Mouse (Mus musculus): ENCODE measurements around the gene C8g. TPM values are rescaled to one million over a fixed set of nuclear protein-coding genes. Genes with fewer than 3 reads are reported as not detected.
A peak's percentile ranks its signal among the peaks of the same experiment; 100 is the strongest.

The C8g gene
- polyA plus RNA-seq, 1 experiment from 2014 or later, result 5.8 TPM

DNA sequence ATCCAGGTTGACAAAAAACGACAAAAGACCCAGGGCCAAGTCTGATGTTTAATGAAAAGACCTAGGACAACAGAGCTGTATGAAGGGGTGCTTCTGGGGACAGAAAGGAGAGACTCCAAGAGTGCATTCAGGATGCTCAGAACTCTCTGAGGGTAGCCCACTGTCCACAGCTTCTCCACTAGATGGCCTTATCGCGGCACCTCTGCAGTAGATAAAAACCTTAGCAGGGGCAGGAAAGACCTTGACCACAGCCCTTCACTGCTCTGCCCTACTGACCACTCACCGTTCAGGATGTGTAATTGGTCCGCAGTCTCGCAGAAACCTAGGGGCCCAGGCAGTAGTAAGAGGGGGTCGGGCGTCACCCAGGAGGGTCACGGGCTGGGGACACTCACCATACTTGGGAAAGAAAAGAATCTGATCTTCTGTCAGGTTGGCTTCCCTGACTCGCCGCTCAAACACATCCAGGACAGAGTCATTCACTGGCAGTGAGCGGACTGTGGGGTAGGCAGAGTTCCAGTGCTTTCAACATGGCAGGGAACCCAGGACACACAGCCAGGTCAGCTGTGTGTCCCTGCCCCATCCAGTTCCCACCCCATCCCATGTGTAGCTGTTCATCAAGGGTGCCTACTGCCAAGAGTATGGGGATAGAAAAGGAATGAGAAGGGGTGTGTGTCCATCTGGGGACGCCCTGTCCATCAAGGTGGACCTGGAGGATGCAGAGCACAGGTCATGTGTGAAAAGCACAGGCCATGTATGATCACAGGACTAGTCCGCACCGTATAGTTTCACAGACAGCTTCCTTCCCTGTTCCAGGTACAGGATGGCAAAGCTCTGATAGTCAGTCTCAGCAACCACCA is 2.7 kb downstream of the C8g start:
- no peak for ATAC-seq (ENCODE audit: insufficient number of reproducible peaks, insufficient read depth, low FRiP score, low TSS enrichment, low read depth)

GRCm38 (mm10) chr2:25497846-25498575 is 3.5 kb downstream of the C8g start:
- no peaks in the 10 kb centered on the region for H3K27me3 ChIP-seq
- 49% methylated on average over 6 of the region's 6 CpGs for WGBS
- no peaks in the 10 kb centered on the region for H3K9me3 ChIP-seq
- H3K4me1 ChIP-seq, result peaks cover 21% of the 10 kb centered on the region
- H3K9ac ChIP-seq, result 0 out of 2 replicates have a peak overlapping the region, but pooled peaks have one; percentile 21
- no peak overlapping the region for H3K4me3 ChIP-seq
- no peak overlapping the region for H3K27ac ChIP-seq
- H3K4me2 ChIP-seq, result no peak overlapping the region
- ATAC-seq (ENCODE audit: insufficient number of reproducible peaks, insufficient read depth, low FRiP score, low TSS enrichment, low read depth), result no peak
- H3K36me3 ChIP-seq, result peaks cover 3% of the 10 kb centered on the region

More for the DNA sequence above, 2.7 kb downstream of the C8g start:
- Histone ChIP-seq H3K27ac (no peak overlapping the region), H3K9me3 (no peaks in the 10 kb centered on the region), H3K9ac (no peak overlapping the region), H3K27me3 (no peaks in the 10 kb centered on the region), H3K4me3 (no peak overlapping the region), H3K36me3 (peaks cover 12% of the 10 kb centered on the region), H3K4me1 (peaks cover 21% of the 10 kb centered on the region), H3K4me2 (no peak overlapping the region)
- WGBS, result 62% methylated on average over 15 of the region's 15 CpGs

GRCm38 (mm10) chr2:25496462-25496861 is 5.1 kb downstream of the C8g start:
- H3K27ac ChIP-seq, result no peak overlapping the region
- no peak overlapping the region for H3K4me3 ChIP-seq
- no peak overlapping the region for H3K9ac ChIP-seq
- H3K9me3 ChIP-seq, result no peaks in the 10 kb centered on the region
- no peak for ATAC-seq (ENCODE audit: insufficient number of reproducible peaks, insufficient read depth, low FRiP score, low TSS enrichment, low read depth)
- no peaks in the 10 kb centered on the region for H3K27me3 ChIP-seq
- peaks cover 12% of the 10 kb centered on the region for H3K4me1 ChIP-seq
- no peak overlapping the region for H3K4me2 ChIP-seq
- no peaks in the 10 kb centered on the region for H3K36me3 ChIP-seq
- 39% methylated on average over 4 of the region's 4 CpGs for WGBS

DNA sequence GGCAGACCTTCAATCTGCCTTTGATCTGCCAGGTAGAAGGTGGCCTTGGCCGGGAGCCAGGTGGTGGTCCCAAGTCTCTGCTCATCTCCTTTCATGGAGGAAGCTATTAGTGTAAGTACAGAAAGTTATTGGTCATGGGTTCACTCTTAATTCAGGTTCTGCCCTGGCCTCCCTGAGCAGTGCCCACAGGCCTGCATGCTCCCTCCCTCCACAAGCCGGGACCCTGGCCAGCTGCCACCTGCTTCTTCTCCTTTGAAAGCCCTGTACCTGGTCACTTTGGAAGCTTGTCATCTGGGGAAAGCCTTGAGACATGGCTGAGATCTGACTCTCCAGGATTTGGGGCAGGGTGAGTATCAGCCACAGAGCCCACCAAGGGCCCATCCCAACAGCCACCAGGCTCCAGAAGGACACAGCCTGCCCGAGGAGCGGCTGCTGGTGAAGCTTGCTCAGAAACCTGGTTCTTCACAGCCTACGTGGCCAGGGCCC is 8.0 kb downstream of the C8g start, which contains the start of gene Lcn12:
TSS of gene Lcn12 (minus strand) at position 436 of the 486 bp plus-strand sequence.
- 85% methylated on average over 5 of the region's 5 CpGs for WGBS
- Histone ChIP-seq H3K4me1 (0 out of 2 replicates have a peak, but pooled peaks cover 6% of the 10 kb centered on the region), H3K27ac (no peak within 1 kb of the TSS), H3K9ac (no peak within 1 kb of the TSS), H3K36me3 (no peaks in the 10 kb centered on the region), H3K4me2 (no peak within 1 kb of the TSS), H3K4me3 (no peak within 1 kb of the TSS), H3K9me3 (no peaks in the 10 kb centered on the region), H3K27me3 (no peaks in the 10 kb centered on the region)
- no peak for ATAC-seq (ENCODE audit: insufficient number of reproducible peaks, insufficient read depth, low FRiP score, low TSS enrichment, low read depth)

DNA sequence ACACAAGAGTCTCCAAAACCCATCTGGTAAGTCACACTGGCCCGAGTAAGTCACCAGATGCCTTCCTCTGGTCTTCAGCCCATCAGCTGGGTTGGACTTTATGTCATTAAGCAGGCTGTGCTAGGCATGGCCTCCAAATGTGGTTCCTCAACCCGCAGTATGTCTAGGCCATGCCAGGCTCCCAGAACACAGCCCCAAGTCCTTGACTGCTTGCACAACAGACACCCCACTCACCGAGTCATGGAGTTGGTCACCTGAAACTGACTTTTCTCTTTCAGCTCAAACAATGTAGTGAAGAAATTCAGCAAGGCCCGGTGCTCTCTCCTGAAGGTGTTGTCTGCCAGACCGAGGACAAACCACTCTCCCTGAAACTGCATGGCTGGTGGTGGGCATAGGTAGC is 8.5 kb downstream of the C8g start:
- no peak for ATAC-seq (ENCODE audit: insufficient number of reproducible peaks, insufficient read depth, low FRiP score, low TSS enrichment, low read depth)
- no peaks in the 10 kb centered on the region for H3K36me3 ChIP-seq
- H3K9me3 ChIP-seq, result no peaks in the 10 kb centered on the region
- H3K9ac ChIP-seq, result no peak overlapping the region
- no peaks in the 10 kb centered on the region for H3K27me3 ChIP-seq
- 77% methylated on average over 5 of the region's 5 CpGs for WGBS
- no peak overlapping the region for H3K4me2 ChIP-seq
- 0 out of 2 replicates have a peak, but pooled peaks cover 3% of the 10 kb centered on the region for H3K4me1 ChIP-seq
- H3K4me3 ChIP-seq, result no peak overlapping the region
- H3K27ac ChIP-seq, result no peak overlapping the region

- WGBS, result 77% methylated on average over 7 of the region's 7 CpGs
- no peak for ATAC-seq (ENCODE audit: insufficient number of reproducible peaks, insufficient read depth, low FRiP score, low TSS enrichment, low read depth)
- Histone ChIP-seq H3K4me3 (no peak overlapping the region), H3K27me3 (no peaks in the 10 kb centered on the region), H3K9me3 (no peaks in the 10 kb centered on the region), H3K4me2 (no peak overlapping the region), H3K9ac (no peak overlapping the region), H3K27ac (no peak overlapping the region), H3K4me1 (no peaks in the 10 kb centered on the region), H3K36me3 (no peaks in the 10 kb centered on the region)
Measured at GRCm38 (mm10) chr2:25488671-25489068, 12.8 kb downstream of the C8g start.

DNA sequence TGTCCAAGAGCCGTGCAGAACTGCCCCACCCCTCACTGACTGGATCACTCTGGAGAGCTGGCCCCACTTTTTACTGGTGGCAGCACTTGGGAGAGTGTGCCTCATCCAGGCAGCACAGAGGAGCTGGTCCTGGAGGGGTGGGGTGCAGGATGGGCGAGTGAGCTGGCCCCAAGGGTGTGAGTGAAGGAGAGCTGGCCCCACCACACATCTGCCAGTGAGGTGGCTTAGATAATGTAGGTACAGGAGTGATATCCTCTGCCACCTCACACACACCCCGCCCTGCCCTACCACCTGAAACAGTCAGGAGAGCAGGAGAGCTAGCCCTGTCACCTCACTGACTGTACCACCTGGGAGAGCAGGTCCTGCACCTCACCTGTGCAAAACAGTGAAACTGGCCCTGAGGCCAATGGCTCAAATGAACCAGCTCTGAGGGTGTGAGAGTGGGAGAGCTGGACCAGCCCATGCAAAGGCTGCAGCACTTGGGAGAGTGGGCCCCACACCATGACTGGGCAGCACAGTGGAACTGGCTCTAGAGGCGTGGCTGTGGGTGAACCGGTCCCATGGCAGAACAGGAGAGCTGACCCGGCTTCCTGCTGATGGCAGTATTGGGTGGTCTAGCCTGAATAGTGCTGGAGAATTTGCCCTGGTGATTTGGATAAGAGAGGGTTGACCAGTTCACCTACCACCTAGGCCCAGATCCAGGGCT is 13.4 kb downstream of the C8g start:
- H3K4me1 ChIP-seq, result no peaks in the 10 kb centered on the region
- no peaks in the 10 kb centered on the region for H3K27me3 ChIP-seq
- H3K4me3 ChIP-seq, result no peak overlapping the region
- H3K36me3 ChIP-seq, result no peaks in the 10 kb centered on the region
- 0 out of 2 replicates have a peak overlapping the region, but pooled peaks have one; percentile 40 for H3K9ac ChIP-seq
- H3K27ac ChIP-seq, result no peak overlapping the region
- no peak overlapping the region for H3K4me2 ChIP-seq
- 68% methylated on average over 6 of the region's 6 CpGs for WGBS
- H3K9me3 ChIP-seq, result no peaks in the 10 kb centered on the region
- no peak for ATAC-seq (ENCODE audit: insufficient number of reproducible peaks, insufficient read depth, low FRiP score, low TSS enrichment, low read depth)

DNA sequence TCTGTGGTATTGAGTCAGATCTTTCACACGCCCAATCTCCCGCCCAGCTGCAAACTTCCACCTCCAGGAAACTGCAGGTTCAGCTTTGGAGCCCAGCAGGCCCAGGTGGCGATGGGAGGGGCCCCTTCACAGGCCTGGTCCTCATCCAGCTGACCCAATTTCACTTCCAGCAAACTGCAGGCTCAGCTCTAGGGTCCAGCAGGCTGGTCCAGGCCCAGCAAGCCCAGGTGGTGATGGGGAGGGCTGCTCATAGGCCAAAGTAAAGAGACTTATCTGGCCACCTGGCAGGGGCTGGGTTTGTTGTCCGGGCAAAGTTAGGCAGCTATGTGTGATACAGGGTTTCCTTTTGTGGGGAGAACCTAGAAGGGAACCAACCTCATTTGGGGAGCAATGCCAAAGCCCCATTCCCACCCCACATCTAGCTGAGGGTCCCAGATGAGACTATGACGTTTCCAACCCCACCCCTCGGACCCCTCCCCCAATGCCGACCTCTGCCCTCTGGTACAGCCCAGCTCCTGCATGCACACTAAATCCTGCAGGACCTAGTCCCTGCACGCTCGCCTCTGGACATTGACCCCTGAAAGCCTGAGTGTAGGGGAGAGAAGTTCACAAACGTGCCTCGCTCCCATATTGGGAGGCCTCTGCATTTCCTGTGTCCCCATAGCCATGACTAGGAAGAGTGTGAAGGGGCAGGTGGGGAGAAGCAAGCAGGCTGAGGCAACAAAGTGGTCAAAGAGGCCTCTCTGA is 16.4 kb downstream of the C8g start:
- no peak for ATAC-seq (ENCODE audit: insufficient number of reproducible peaks, insufficient read depth, low FRiP score, low TSS enrichment, low read depth)
- Histone ChIP-seq H3K4me3 (no peak overlapping the region), H3K9me3 (no peaks in the 10 kb centered on the region), H3K36me3 (no peaks in the 10 kb centered on the region), H3K27ac (no peak overlapping the region), H3K9ac (no peak overlapping the region), H3K27me3 (no peaks in the 10 kb centered on the region; the same call in 1 of the 2 replicates), H3K4me1 (no peaks in the 10 kb centered on the region), H3K4me2 (no peak overlapping the region)
- 64% methylated on average over 11 of the region's 11 CpGs for WGBS

DNA sequence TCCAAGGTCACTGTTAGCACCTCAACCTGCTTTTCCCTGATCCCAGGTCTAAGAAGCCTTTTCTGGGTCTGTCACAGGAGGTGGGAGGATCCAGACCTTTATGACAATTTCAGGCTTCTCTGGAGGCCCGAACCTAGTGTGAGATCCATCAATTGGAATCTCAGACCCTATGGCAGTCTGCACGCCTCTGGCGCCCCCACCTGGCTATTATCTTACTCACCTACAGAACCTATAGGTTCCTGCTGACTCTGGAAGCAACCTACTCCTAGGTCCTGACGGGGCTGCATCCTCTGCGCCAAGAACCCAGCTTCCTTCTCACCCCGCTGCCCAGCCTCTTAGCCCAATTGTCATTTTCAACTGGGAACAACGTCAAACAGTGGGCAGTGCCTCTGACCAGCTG is 18.6 kb downstream of the C8g start:
- H3K9me3 ChIP-seq, result no peaks in the 10 kb centered on the region
- H3K36me3 ChIP-seq, result no peaks in the 10 kb centered on the region
- no peaks in the 10 kb centered on the region; the same call in 1 of the 2 replicates for H3K27me3 ChIP-seq
- no peak overlapping the region for H3K4me2 ChIP-seq
- no peak for ATAC-seq (ENCODE audit: insufficient number of reproducible peaks, insufficient read depth, low FRiP score, low TSS enrichment, low read depth)
- H3K9ac ChIP-seq, result no peak overlapping the region
- no peaks in the 10 kb centered on the region for H3K4me1 ChIP-seq
- WGBS, result 27% methylated on average over 7 of the region's 7 CpGs
- H3K4me3 ChIP-seq, result no peak overlapping the region
- no peak overlapping the region for H3K27ac ChIP-seq

DNA sequence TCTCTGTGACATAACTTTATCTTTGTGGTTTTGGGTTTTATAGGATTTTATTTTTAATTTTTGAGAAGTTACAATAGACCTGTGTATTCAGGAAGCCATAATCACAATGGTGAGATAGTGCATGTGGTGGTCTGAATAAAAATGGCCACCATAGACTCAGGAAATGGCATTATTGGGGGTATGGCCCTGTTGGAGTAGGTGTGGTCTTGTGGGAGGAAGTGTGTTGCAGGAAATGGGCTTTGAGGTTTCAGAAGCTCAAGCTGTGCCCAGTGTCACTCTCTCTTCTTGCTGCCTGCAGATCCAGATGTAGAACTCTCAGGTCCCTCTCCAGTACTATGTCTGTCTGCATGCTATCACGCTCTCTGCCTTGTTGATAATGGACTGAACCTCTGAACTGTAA is 21.0 kb downstream of the C8g start:
- H3K4me1 ChIP-seq, result no peaks in the 10 kb centered on the region
- no peak for ATAC-seq (ENCODE audit: insufficient number of reproducible peaks, insufficient read depth, low FRiP score, low TSS enrichment, low read depth)
- no peaks in the 10 kb centered on the region for H3K36me3 ChIP-seq
- H3K9me3 ChIP-seq, result no peaks in the 10 kb centered on the region
- 94% methylated on average over 1 of the region's 1 CpGs for WGBS
- H3K4me3 ChIP-seq, result no peak overlapping the region
- no peak overlapping the region for H3K27ac ChIP-seq
- H3K9ac ChIP-seq, result no peak overlapping the region
- no peak overlapping the region for H3K4me2 ChIP-seq
- H3K27me3 ChIP-seq, result no peaks in the 10 kb centered on the region; the same call in 1 of the 2 replicates
